Mouse (Mus musculus) neural tube, embryonic 14.5 days (tissue): ENCODE data around the gene Ier3. TPM values are rescaled to one million over a fixed set of nuclear protein-coding genes. Genes with fewer than 3 reads are reported as not detected.

Experiments used
- ATAC-seq: fragments of 200-750 bp; cut with Nextera tagmentation; 2 replicates; pipeline ENCODE4 v1.8.0; 2017; ENCODE audit warnings: low read depth, mild to moderate bottlenecking, moderate TSS enrichment, moderate library complexity
- H3K27ac ChIP-seq: fragments of 300-500 bp; sonication (generic); 2 replicates; pipeline ENCODE4 v1.5.1; 2014; ENCODE audit warnings: low read depth, mild to moderate bottlenecking, control low read depth, low read length, moderate library complexity, mixed read lengths
- H3K27me3 ChIP-seq: fragments of 300-500 bp; sonication (generic); 2 replicates; pipeline ENCODE4 v1.6.1; 2014; ENCODE audit warnings: low read length; ENCODE audit not compliant: control insufficient read depth, insufficient read depth
- H3K36me3 ChIP-seq: fragments of 300-500 bp; sonication (generic); 2 replicates; pipeline ENCODE4 v1.6.1; 2014; ENCODE audit warnings: low read length, mixed read lengths; ENCODE audit not compliant: control insufficient read depth, insufficient read depth
- H3K4me1 ChIP-seq: fragments of 300-500 bp; sonication (generic); 2 replicates; pipeline ENCODE4 v1.6.1; 2014; ENCODE audit warnings: low read length; ENCODE audit not compliant: control insufficient read depth, insufficient read depth
- H3K4me2 ChIP-seq: fragments of 300-500 bp; sonication (generic); 2 replicates; pipeline ENCODE4 v1.6.1; 2014; ENCODE audit warnings: mild to moderate bottlenecking, low read depth, low read length, control low read depth
- H3K4me3 ChIP-seq: fragments of 300-500 bp; sonication (generic); 2 replicates; pipeline ENCODE4 v1.5.1; 2014; ENCODE audit warnings: low read depth, low read length, control low read depth, mixed read lengths
- H3K9ac ChIP-seq: fragments of 300-500 bp; sonication (generic); replicated peaks from 2 replicates; pipeline ENCODE4 v1.6.1; 2014; ENCODE audit warnings: low read depth, mild to moderate bottlenecking, control low read depth, low read length, mixed read lengths
- H3K9me3 ChIP-seq: fragments of 300-500 bp; sonication (generic); 2 replicates; pipeline ENCODE4 v1.6.1; 2016; ENCODE audit warnings: low read length; ENCODE audit not compliant: control insufficient read depth
- WGBS: fragments of 180-500 bp; shearing (Covaris S2); extraction: QIAGEN DNeasy Blood & Tissue Kit; methylation state at CpG from one replicate; pipeline ENCODE4 v1.1.7; 2014; 5-methylcytosine and 5-hydroxymethylcytosine counted together
- polyA plus RNA-seq: library from polyadenylated mRNA; unstranded; fragments of >200 nt; fragmentation: Nextera tagmentation; extraction: Ambion mirVana; gene quantifications from 2 replicates; pipeline ENCODE4 v1.2.1, GENCODE M21; 2014

Ier3 gene
- polyA plus RNA-seq: 4.2 and 6.9 TPM in 2 replicates

GRCm38 (mm10) chr17:35821439-35822430, at the start of gene Ier3:
TSS of gene Ier3 (plus strand) at chr17:35821684.
- H3K9me3 ChIP-seq: no peaks in the 10 kb centered on the region
- ATAC-seq: peak; percentile 15; the same call in 1 of the 2 replicates
- H3K4me2 ChIP-seq: peak within 1 kb of the TSS; percentile 69
- peaks cover 20% of the 10 kb centered on the region for H3K4me1 ChIP-seq
- no peaks in the 10 kb centered on the region for H3K27me3 ChIP-seq
- peak within 1 kb of the TSS; percentile 62 for H3K4me3 ChIP-seq
- H3K27ac ChIP-seq: peak within 1 kb of the TSS; percentile 75; the same call in 1 of the 2 replicates
- peaks cover 5% of the 10 kb centered on the region; the same call in 1 of the 2 replicates for H3K36me3 ChIP-seq
- under 1% methylated on average over 62 of the region's 62 CpGs for whole genome bisulfite sequencing
- H3K9ac ChIP-seq: peak within 1 kb of the TSS; percentile 69

- Histone ChIP-seq H3K36me3 (no peaks in the 10 kb centered on the region), H3K27ac (no peak overlapping the region), H3K4me3 (no peak overlapping the region), H3K4me1 (no peaks in the 10 kb centered on the region), H3K9ac (no peak overlapping the region), H3K9me3 (no peaks in the 10 kb centered on the region), H3K27me3 (no peaks in the 10 kb centered on the region), H3K4me2 (no peak overlapping the region)
- WGBS: 61% methylated on average over 13 of the region's 13 CpGs
- ATAC-seq: no peak
Observed at GRCm38 (mm10) chr17:35776811-35777609, 44.5 kb upstream of the Ier3 start.

- Histone ChIP-seq H3K4me1 (no peaks in the 10 kb centered on the region), H3K4me2 (no peak overlapping the region), H3K4me3 (no peak overlapping the region), H3K27me3 (no peaks in the 10 kb centered on the region), H3K36me3 (no peaks in the 10 kb centered on the region), H3K27ac (no peak overlapping the region), H3K9me3 (no peaks in the 10 kb centered on the region), H3K9ac (no peak overlapping the region)
- ATAC-seq: no peak
- 85% methylated on average over 6 of the region's 6 CpGs for WGBS
Observed at GRCm38 (mm10) chr17:35778965-35779364, 42.5 kb upstream of the Ier3 start.

GRCm38 (mm10) chr17:35779466-35780205, 41.8 kb upstream of the Ier3 start:
- WGBS: 71% methylated on average over 10 of the region's 10 CpGs
- no peaks in the 10 kb centered on the region for H3K9me3 ChIP-seq
- ATAC-seq: no peak

GRCm38 (mm10) chr17:35780362-35780761, 41.1 kb upstream of the Ier3 start:
- H3K36me3 ChIP-seq: no peaks in the 10 kb centered on the region
- H3K9ac ChIP-seq: no peak overlapping the region
- no peak overlapping the region for H3K27ac ChIP-seq
- no peaks in the 10 kb centered on the region for H3K9me3 ChIP-seq
- H3K4me3 ChIP-seq: no peak overlapping the region
- 95% methylated on average over 7 of the region's 7 CpGs for WGBS
- H3K4me2 ChIP-seq: no peak overlapping the region
- no peaks in the 10 kb centered on the region for H3K4me1 ChIP-seq
- ATAC-seq: no peak
- H3K27me3 ChIP-seq: no peaks in the 10 kb centered on the region

More at GRCm38 (mm10) chr17:35779466-35780205, 41.8 kb upstream of the Ier3 start:
- no peaks in the 10 kb centered on the region for H3K36me3 ChIP-seq
- H3K4me1 ChIP-seq: no peaks in the 10 kb centered on the region
- no peak overlapping the region for H3K4me2 ChIP-seq
- no peak overlapping the region for H3K4me3 ChIP-seq
- no peak overlapping the region for H3K27ac ChIP-seq
- no peaks in the 10 kb centered on the region for H3K27me3 ChIP-seq
- H3K9ac ChIP-seq: no peak overlapping the region

- Histone ChIP-seq H3K27ac (no peak overlapping the region), H3K36me3 (no peaks in the 10 kb centered on the region), H3K4me2 (no peak overlapping the region), H3K9me3 (no peaks in the 10 kb centered on the region), H3K9ac (no peak overlapping the region), H3K4me1 (no peaks in the 10 kb centered on the region), H3K4me3 (no peak overlapping the region), H3K27me3 (no peaks in the 10 kb centered on the region)
- 64% methylated on average over 2 of the region's 2 CpGs for WGBS
- no peak for ATAC-seq
Observed at GRCm38 (mm10) chr17:35782398-35782797, 39.1 kb upstream of the Ier3 start.

GRCm38 (mm10) chr17:35782924-35783323, 38.6 kb upstream of the Ier3 start:
- 74% methylated on average over 5 of the region's 5 CpGs for WGBS
- ATAC-seq: no peak

GRCm38 (mm10) chr17:35783944-35784343, 37.5 kb upstream of the Ier3 start:
- Histone ChIP-seq H3K9ac (no peak overlapping the region), H3K4me3 (no peak overlapping the region), H3K36me3 (no peaks in the 10 kb centered on the region), H3K27me3 (no peaks in the 10 kb centered on the region), H3K9me3 (no peaks in the 10 kb centered on the region), H3K4me1 (no peaks in the 10 kb centered on the region), H3K27ac (no peak overlapping the region), H3K4me2 (no peak overlapping the region)
- WGBS: 77% methylated on average over 6 of the region's 6 CpGs
- no peak for ATAC-seq

More at GRCm38 (mm10) chr17:35782924-35783323, 38.6 kb upstream of the Ier3 start:
- Histone ChIP-seq H3K27me3 (no peaks in the 10 kb centered on the region), H3K4me3 (no peak overlapping the region), H3K9me3 (no peaks in the 10 kb centered on the region), H3K4me1 (no peaks in the 10 kb centered on the region), H3K36me3 (no peaks in the 10 kb centered on the region), H3K4me2 (no peak overlapping the region), H3K27ac (no peak overlapping the region), H3K9ac (no peak overlapping the region)
